ENCODE assay signal across 16 mouse cellular contexts in the genomic region with DNA sequence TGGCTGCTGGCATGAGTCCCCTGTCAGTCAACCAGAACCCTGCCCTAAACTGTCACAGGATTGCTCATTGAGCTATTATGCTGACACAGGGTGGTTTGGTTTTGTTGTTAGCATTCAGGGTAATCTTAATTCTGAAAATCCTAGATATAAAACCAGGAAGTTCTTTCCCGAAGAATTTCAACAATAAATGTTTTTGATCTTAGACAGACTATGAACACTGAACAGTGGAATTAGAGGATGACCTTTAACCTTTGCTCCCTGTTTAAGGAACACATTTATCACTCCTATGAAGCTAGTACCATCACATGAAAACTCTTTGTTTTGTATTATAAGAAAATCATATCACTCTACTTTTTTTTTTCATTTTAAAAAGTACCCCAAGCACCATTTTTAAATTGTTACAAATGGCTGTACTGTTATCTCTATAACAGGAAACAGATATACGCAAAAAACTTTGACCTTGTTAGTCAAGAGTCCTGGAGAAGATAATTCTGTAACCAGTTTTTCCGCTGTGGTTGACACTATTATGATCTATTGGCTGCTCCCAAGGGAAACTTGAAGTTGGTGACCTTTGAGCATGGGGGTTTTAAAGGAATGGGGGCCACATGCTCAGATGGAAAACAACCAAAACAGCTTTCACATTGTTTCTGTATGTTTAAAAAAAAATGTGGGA.
"Had no signal": no experiment of that assay in that cellular context is flagged by ENCODE, and none has a peak within 500 bp of the region (broad histone marks: within the 10 kb centered on the region; RNA-seq: fewer than 3 reads in every experiment).

No protein-coding gene starts in this region.

- H3K36me3 ChIP-seq: midbrain, embryonic 10.5 days had no signal

- H3K27ac ChIP-seq: layer of hippocampus, adult 2 months; limb, embryonic 12.5 days; liver, embryonic 14.5 days; midbrain, embryonic 10.5 days; neural tube, embryonic 13.5 days had no signal

- H3K9me3 ChIP-seq: limb, embryonic 12.5 days; midbrain, embryonic 10.5 days; neural tube, embryonic 13.5 days had no signal

- H3K4me2 ChIP-seq: limb, embryonic 12.5 days; neural tube, embryonic 13.5 days had no signal

- H3K4me1 ChIP-seq: limb, embryonic 12.5 days; midbrain, embryonic 10.5 days; neural tube, embryonic 13.5 days had no signal

- H3K4me3 ChIP-seq: layer of hippocampus, adult 2 months; limb, embryonic 12.5 days; midbrain, embryonic 10.5 days; neural tube, embryonic 13.5 days had no signal

- H3K27me3 ChIP-seq: limb, embryonic 12.5 days; neural tube, embryonic 13.5 days had no signal

- H3K9ac ChIP-seq: limb, embryonic 12.5 days; liver, embryonic 14.5 days; neural tube, embryonic 13.5 days had no signal

- DNase-seq: kidney, adult 9 months; kidney, postnatal 10 days; kidney, postnatal 4 days; liver; lung, adult 2 months; lung, postnatal 36 days; right cerebral cortex, postnatal 14 days; thymus, adult 2 months; thymus, postnatal 4 days had no signal

- ATAC-seq: lung, postnatal 0 days; midbrain, embryonic 16.5 days had no signal
